Mouse (Mus musculus) C2C12 (cell line): ENCODE data around the gene Ccdc138.

Experiments
- CEBPB ChIP-seq: IDR thresholded peaks from one replicate; pipeline ENCODE4 v1.6.1; 2011; ENCODE audit warnings: low read depth, mild to moderate bottlenecking, control low read depth, moderate library complexity
- CTCF ChIP-seq: IDR thresholded peaks from one replicate; pipeline ENCODE4 v1.5.1; 2011; ENCODE audit not compliant: control insufficient read depth, insufficient read depth, insufficient read length
- MAX ChIP-seq: IDR thresholded peaks from one replicate; pipeline ENCODE4 v1.6.1; 2011; ENCODE audit warnings: mild to moderate bottlenecking, control low read depth
- MYOD1 ChIP-seq: IDR thresholded peaks from one replicate; pipeline ENCODE4 v1.6.1; 2011; ENCODE audit warnings: low read depth; ENCODE audit not compliant: control insufficient read depth, insufficient read length
- MYOG ChIP-seq: IDR thresholded peaks from one replicate; pipeline ENCODE4 v1.6.1; 2011; ENCODE audit not compliant: control insufficient read depth, insufficient read length; ENCODE audit errors: extremely low read depth
- USF1 ChIP-seq: IDR thresholded peaks from one replicate; pipeline ENCODE4 v1.6.1; 2011; ENCODE audit warnings: low read depth, mild to moderate bottlenecking, control low read depth, moderate library complexity

DNA sequence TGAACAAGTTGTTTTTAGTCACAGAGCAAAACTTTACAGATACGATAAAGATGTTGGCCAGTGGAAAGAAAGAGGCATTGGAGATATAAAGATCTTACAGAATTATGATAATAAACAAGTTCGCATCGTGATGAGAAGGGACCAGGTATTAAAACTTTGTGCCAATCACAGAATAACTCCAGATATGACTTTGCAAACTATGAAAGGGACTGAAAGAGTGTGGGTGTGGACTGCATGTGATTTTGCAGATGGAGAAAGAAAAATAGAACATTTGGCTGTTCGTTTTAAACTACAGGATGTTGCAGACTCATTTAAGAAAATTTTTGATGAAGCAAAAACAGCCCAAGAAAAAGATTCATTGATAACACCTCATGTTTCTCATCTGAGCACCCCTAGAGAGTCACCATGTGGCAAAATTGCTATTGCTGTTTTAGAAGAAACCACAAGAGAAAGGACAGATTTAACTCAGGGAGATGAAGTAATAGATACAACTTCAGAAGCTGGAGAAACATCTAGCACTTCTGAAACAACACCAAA is 17.7 kb upstream of the Ccdc138 start:
- TF ChIP-seq CTCF: no peak
- TF ChIP-seq MYOG: no peak
- TF ChIP-seq USF1: no peak
- TF ChIP-seq CEBPB: no peak
- TF ChIP-seq MAX: no peak
- TF ChIP-seq MYOD1: no peak
